Mouse (Mus musculus): Measurements from ENCODE around the gene Layn. TPM values are rescaled to one million over a fixed set of nuclear protein-coding genes. Genes with fewer than 3 reads are reported as not detected.

The Layn gene
- polyA plus RNA-seq, 1 experiment from 2014 or later: 10.7 TPM

- WGBS: 4% methylated on average over 41 of the region's 65 CpGs
- peak overlapping the region; percentile 91 for H3K27ac ChIP-seq (ENCODE audit: low read length)
- ATAC-seq: peak; percentile 25
- H3K4me3 ChIP-seq (ENCODE audit: low read depth, low read length): peak overlapping the region; percentile 91
- no peaks in the 10 kb centered on the region for H3K27me3 ChIP-seq (replicated peaks; ENCODE audit: insufficient read depth, low read length)
- peak overlapping the region; percentile 87 for H3K4me2 ChIP-seq (replicated peaks; ENCODE audit: low read depth, low read length)
- H3K36me3 ChIP-seq (ENCODE audit: insufficient read depth, low read length): no peaks in the 10 kb centered on the region
- peaks cover 3% of the 10 kb centered on the region; the same call in 1 of the 2 replicates for H3K4me1 ChIP-seq (ENCODE audit: insufficient read depth, low read depth, low read length)
- no peaks in the 10 kb centered on the region for H3K9me3 ChIP-seq (ENCODE audit: low read length)
- H3K9ac ChIP-seq (replicated peaks; ENCODE audit: low read depth): peak overlapping the region; percentile 88
- peak; percentile 60 for DNase-seq (ENCODE audit: low spot score)
- TF ChIP-seq EP300 (IDR thresholded peaks at IDR 0.05): no peak
- TF ChIP-seq CTCF (IDR thresholded peaks at IDR 0.05): no peak
These were observed 68.6 kb downstream of the Layn start for GRCm38 (mm10) chr9:51008068-51008840.

GRCm38 (mm10) chr9:51007726-51008067 lies 69.2 kb downstream of the Layn start:
- DNase-seq (ENCODE audit: low spot score) (no peak), ATAC-seq (no peak)
- H3K4me1 ChIP-seq (ENCODE audit: insufficient read depth, low read depth, low read length): peaks cover 3% of the 10 kb centered on the region; the same call in 1 of the 2 replicates
- H3K36me3 ChIP-seq (ENCODE audit: insufficient read depth, low read length): no peaks in the 10 kb centered on the region
- TF ChIP-seq CTCF (IDR thresholded peaks at IDR 0.05) (no peak), EP300 (IDR thresholded peaks at IDR 0.05) (no peak)
- H3K27ac ChIP-seq (ENCODE audit: low read length): no peak overlapping the region
- H3K9ac ChIP-seq (replicated peaks; ENCODE audit: low read depth): peak overlapping the region; percentile 88; the same call in 1 of the 2 replicates
- H3K9me3 ChIP-seq (ENCODE audit: low read length): no peaks in the 10 kb centered on the region
- peak overlapping the region; percentile 91 for H3K4me3 ChIP-seq (ENCODE audit: low read depth, low read length)
- WGBS: 13% methylated on average over 10 of the region's 10 CpGs
- no peaks in the 10 kb centered on the region for H3K27me3 ChIP-seq (replicated peaks; ENCODE audit: insufficient read depth, low read length)
- peak overlapping the region; percentile 87 for H3K4me2 ChIP-seq (replicated peaks; ENCODE audit: low read depth, low read length)

DNA sequence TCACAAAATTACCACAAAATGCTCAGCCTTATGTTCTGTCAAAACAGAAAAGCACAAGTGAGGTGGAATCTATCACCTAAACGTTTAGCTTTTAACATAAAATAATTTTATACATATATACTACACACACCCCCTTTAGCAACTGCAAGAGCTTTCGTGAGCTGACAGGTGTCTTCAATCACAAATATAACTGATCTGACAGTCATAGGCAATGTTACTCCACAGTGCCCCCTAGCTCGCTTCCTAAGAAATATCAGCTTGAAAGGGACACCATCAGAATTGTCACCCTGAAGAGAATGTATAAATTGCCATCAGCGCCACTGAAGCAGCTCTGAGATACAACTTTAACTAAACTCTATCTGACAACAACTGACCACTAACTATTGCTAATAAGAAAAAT lies 70.0 kb downstream of the Layn start:
- no peaks in the 10 kb centered on the region for H3K27me3 ChIP-seq (replicated peaks; ENCODE audit: insufficient read depth, low read length)
- no peaks in the 10 kb centered on the region for H3K36me3 ChIP-seq (ENCODE audit: insufficient read depth, low read length)
- TF ChIP-seq CTCF (IDR thresholded peaks at IDR 0.05) (peak; percentile 83), EP300 (IDR thresholded peaks at IDR 0.05) (no peak)
- H3K9ac ChIP-seq (replicated peaks; ENCODE audit: low read depth): no peak overlapping the region
- H3K4me1 ChIP-seq (ENCODE audit: insufficient read depth, low read depth, low read length): peaks cover 3% of the 10 kb centered on the region; the same call in 1 of the 2 replicates
- H3K4me2 ChIP-seq (replicated peaks; ENCODE audit: low read depth, low read length): no peak overlapping the region
- H3K9me3 ChIP-seq (ENCODE audit: low read length): no peaks in the 10 kb centered on the region
- peak; percentile 92 for DNase-seq (ENCODE audit: low spot score)
- ATAC-seq: no peak
- H3K27ac ChIP-seq (ENCODE audit: low read length): no peak overlapping the region
- no peak overlapping the region for H3K4me3 ChIP-seq (ENCODE audit: low read depth, low read length)
- 4% methylated on average over 4 of the region's 4 CpGs for WGBS

MicroRNA genes within 50 kb of the gene (microRNA counts, 519-probe panel; counts per million panel counts)
- microRNA mmu-miR-34b-3p: 3,597 counts per million, percentile 24 among the panel's probes with 10 or more counts
- microRNA mmu-miR-34b-5p: 3,989 counts per million, percentile 36 among the panel's probes with 10 or more counts
- microRNA mmu-miR-34c: 4,079 counts per million, percentile 39 among the panel's probes with 10 or more counts

Small RNA genes lying within 50 kb of the gene (microRNA-seq; reads per million reads assigned to microRNA genes)
- gene Mir34b (177 reads per million, percentile 55 among the genes with 10 or more reads in this experiment), gene Mir34c (5,157 reads per million, percentile 90 among the genes with 10 or more reads in this experiment)

Other genes with a start within 250 kb of the Layn start
- gene Ppp2r1b, start 231.8 kb downstream of the Layn start, polyA plus RNA-seq (2015; fragmentation: Nextera tagmentation; extraction: Ambion mirVana): 26.0 and 28.4 TPM in 2 replicates
- gene Sik2, start 68.0 kb downstream of the Layn start, polyA plus RNA-seq (2015; fragmentation: Nextera tagmentation; extraction: Ambion mirVana): 9.1 and 10.4 TPM in 2 replicates
- gene Btg4, start 16.2 kb downstream of the Layn start, polyA plus RNA-seq (2015; fragmentation: Nextera tagmentation; extraction: Ambion mirVana): 0.42 and 0.53 TPM in 2 replicates
- 6.2 and 8.1 TPM in 2 replicates for gene 4833427G06Rik, start 25.0 kb upstream of the Layn start, polyA plus RNA-seq (2015; fragmentation: Nextera tagmentation; extraction: Ambion mirVana)
- gene Gm32742, start 88.4 kb upstream of the Layn start, polyA plus RNA-seq (2015; fragmentation: Nextera tagmentation; extraction: Ambion mirVana): 0.11 TPM in 2 replicates
- 0.29 and 0.45 TPM in 2 replicates for gene Pou2af1, start 136.6 kb upstream of the Layn start, polyA plus RNA-seq (2015; fragmentation: Nextera tagmentation; extraction: Ambion mirVana)
- 8.3 and 9.2 TPM in 2 replicates for gene Colca2, start 201.5 kb upstream of the Layn start, polyA plus RNA-seq (2015; fragmentation: Nextera tagmentation; extraction: Ambion mirVana)

All from lung, postnatal 0 days (tissue).